Mouse (Mus musculus) limb, embryonic 14.5 days (tissue): ENCODE measurements at regions not wholly inside any gene's neighbourhood (a gene's known extent, or its start where the extent isn't known, plus 50 kb on each side); places are given as distances from the start of the nearest gene placed in this dataset.

ENCODE experiments used
- ATAC-seq: fragments of 200-750 bp; cut with Nextera tagmentation; 2 replicates; pipeline ENCODE4 v1.8.0; 2017; ENCODE audit warnings: low read depth, moderate number of reproducible peaks, moderate TSS enrichment; ENCODE audit not compliant: low FRiP score
- DNase-seq: peaks from one replicate; pipeline ENCODE4 v3.0.0-alpha.2; 2015; ENCODE audit warnings: low spot score
- H3K27ac ChIP-seq: fragments of 300-500 bp; sonication (generic); replicated peaks from 2 replicates; pipeline ENCODE4 v1.5.1; 2014; ENCODE audit warnings: low read depth, mild to moderate bottlenecking, low read length, moderate library complexity, mixed read lengths
- H3K27me3 ChIP-seq: fragments of 300-500 bp; sonication (generic); 2 replicates; pipeline ENCODE4 v1.6.1; 2014; ENCODE audit warnings: low read length, mixed read lengths; ENCODE audit not compliant: control insufficient read depth, insufficient read depth
- H3K36me3 ChIP-seq: fragments of 300-500 bp; sonication (generic); 2 replicates; pipeline ENCODE4 v1.6.1; 2014; ENCODE audit warnings: mild to moderate bottlenecking, low read length, moderate library complexity, mixed read lengths; ENCODE audit not compliant: control insufficient read depth, insufficient read depth
- H3K4me1 ChIP-seq: fragments of 300-500 bp; sonication (generic); 2 replicates; pipeline ENCODE4 v1.6.1; 2014; ENCODE audit warnings: antibody characterized with exemption, low read length, mixed read lengths; ENCODE audit not compliant: control insufficient read depth, insufficient read depth
- H3K4me2 ChIP-seq: fragments of 300-500 bp; sonication (generic); replicated peaks from 2 replicates; pipeline ENCODE4 v1.6.1; 2014; ENCODE audit warnings: low read depth, mild to moderate bottlenecking, low read length, moderate library complexity; ENCODE audit not compliant: severe bottlenecking
- H3K4me3 ChIP-seq: fragments of 300-500 bp; sonication (generic); replicated peaks from 2 replicates; pipeline ENCODE4 v1.5.1; 2014; ENCODE audit warnings: low read length
- H3K9ac ChIP-seq: fragments of 300-500 bp; sonication (generic); 2 replicates; pipeline ENCODE4 v1.6.1; 2014; ENCODE audit warnings: mild to moderate bottlenecking, low read depth, low read length, moderate library complexity; ENCODE audit not compliant: severe bottlenecking
- H3K9me3 ChIP-seq: fragments of 300-500 bp; sonication (generic); 2 replicates; pipeline ENCODE4 v1.6.1; 2016; ENCODE audit warnings: low read length; ENCODE audit not compliant: control insufficient read depth
- POLR2A ChIP-seq: fragments of 200-500 bp; IDR thresholded peaks from 2 replicates; pipeline ENCODE4 v1.8.0; 2012; ENCODE audit warnings: inconsistent platforms, mild to moderate bottlenecking, moderate library complexity, borderline replicate concordance; ENCODE audit not compliant: insufficient read depth, insufficient read length; ENCODE audit errors: extremely low read depth
- WGBS: fragments of 180-500 bp; shearing (Covaris S2); extraction: QIAGEN DNeasy Blood & Tissue Kit; methylation state at CpG from one replicate; pipeline ENCODE4 v1.1.7; 2014; 5-methylcytosine and 5-hydroxymethylcytosine counted together

- ATAC-seq (no peak), DNase-seq (no peak)
- peaks cover 9% of the 10 kb centered on the region; the same call in 1 of the 2 replicates for H3K4me1 ChIP-seq
- H3K36me3 ChIP-seq = no peaks in the 10 kb centered on the region
- no peak overlapping the region for H3K27ac ChIP-seq
- WGBS = 89% methylated on average over 1 of the region's 1 CpGs
- H3K27me3 ChIP-seq = peaks cover 64% of the 10 kb centered on the region
- no peak for TF ChIP-seq POLR2A
- no peak overlapping the region for H3K9ac ChIP-seq
- H3K4me3 ChIP-seq = no peak overlapping the region
- H3K9me3 ChIP-seq = no peaks in the 10 kb centered on the region
- H3K4me2 ChIP-seq = no peak overlapping the region
Observed at GRCm38 (mm10) chr5:33531263-33531662, 97.5 kb upstream of the Nkx1-1 start.

- H3K4me1 ChIP-seq = peaks cover 8% of the 10 kb centered on the region; the same call in 1 of the 2 replicates
- TF ChIP-seq POLR2A = no peak
- no peak overlapping the region for H3K4me2 ChIP-seq
- ATAC-seq = no peak
- no peak overlapping the region for H3K4me3 ChIP-seq
- no peak overlapping the region for H3K9ac ChIP-seq
- WGBS = 19% methylated on average over 11 of the region's 13 CpGs
- no peaks in the 10 kb centered on the region for H3K9me3 ChIP-seq
- no peaks in the 10 kb centered on the region for H3K36me3 ChIP-seq
- peaks cover 53% of the 10 kb centered on the region for H3K27me3 ChIP-seq
- no peak overlapping the region for H3K27ac ChIP-seq
- no peak for DNase-seq
Observed at GRCm38 (mm10) chr5:33529771-33530170, 96.0 kb upstream of the Nkx1-1 start.

GRCm38 (mm10) chr5:33528971-33529670, 95.3 kb upstream of the Nkx1-1 start:
- no peak for TF ChIP-seq POLR2A
- no peaks in the 10 kb centered on the region for H3K9me3 ChIP-seq
- no peak overlapping the region for H3K9ac ChIP-seq
- H3K27me3 ChIP-seq = peaks cover 47% of the 10 kb centered on the region
- 38% methylated on average over 14 of the region's 14 CpGs for WGBS
- no peak overlapping the region for H3K27ac ChIP-seq
- ATAC-seq (no peak), DNase-seq (no peak)
- H3K4me2 ChIP-seq = no peak overlapping the region
- peaks cover 4% of the 10 kb centered on the region; the same call in 1 of the 2 replicates for H3K4me1 ChIP-seq
- no peak overlapping the region for H3K4me3 ChIP-seq
- H3K36me3 ChIP-seq = no peaks in the 10 kb centered on the region

- Histone ChIP-seq H3K9me3 (no peaks in the 10 kb centered on the region), H3K27ac (no peak overlapping the region), H3K4me2 (no peak overlapping the region), H3K9ac (no peak overlapping the region), H3K36me3 (no peaks in the 10 kb centered on the region), H3K4me1 (peaks cover 4% of the 10 kb centered on the region; the same call in 1 of the 2 replicates), H3K4me3 (no peak overlapping the region), H3K27me3 (peaks cover 35% of the 10 kb centered on the region)
- TF ChIP-seq POLR2A = no peak
- DNase-seq = no peak
- 33% methylated on average over 10 of the region's 10 CpGs for WGBS
- no peak for ATAC-seq
Observed at GRCm38 (mm10) chr5:33527750-33528149, 94.0 kb upstream of the Nkx1-1 start.

GRCm38 (mm10) chr5:33527316-33527715, 93.5 kb upstream of the Nkx1-1 start:
- ATAC-seq (no peak), DNase-seq (no peak)
- Histone ChIP-seq H3K27ac (no peak overlapping the region), H3K4me3 (no peak overlapping the region), H3K9me3 (no peaks in the 10 kb centered on the region), H3K27me3 (peaks cover 34% of the 10 kb centered on the region), H3K9ac (no peak overlapping the region), H3K36me3 (no peaks in the 10 kb centered on the region), H3K4me2 (no peak overlapping the region), H3K4me1 (peaks cover 4% of the 10 kb centered on the region; the same call in 1 of the 2 replicates)
- 76% methylated on average over 8 of the region's 8 CpGs for WGBS
- no peak for TF ChIP-seq POLR2A
